Mouse (Mus musculus) cerebellum, adult 2 months (tissue): Measurements from ENCODE around the gene Cog7.

Source experiments
- CTCF ChIP-seq: fragments of 200-500 bp; IDR thresholded peaks from 2 replicates; pipeline ENCODE4 v1.5.1; 2011; ENCODE audit warnings: low read depth, mild to moderate bottlenecking, control low read depth, low read length, moderate library complexity, borderline replicate concordance; ENCODE audit not compliant: insufficient read depth
- POLR2A ChIP-seq: fragments of 200-500 bp; IDR thresholded peaks from 2 replicates; pipeline ENCODE4 v1.6.1; 2011; ENCODE audit warnings: low read length, control low read depth, borderline replicate concordance; ENCODE audit not compliant: insufficient read depth

DNA sequence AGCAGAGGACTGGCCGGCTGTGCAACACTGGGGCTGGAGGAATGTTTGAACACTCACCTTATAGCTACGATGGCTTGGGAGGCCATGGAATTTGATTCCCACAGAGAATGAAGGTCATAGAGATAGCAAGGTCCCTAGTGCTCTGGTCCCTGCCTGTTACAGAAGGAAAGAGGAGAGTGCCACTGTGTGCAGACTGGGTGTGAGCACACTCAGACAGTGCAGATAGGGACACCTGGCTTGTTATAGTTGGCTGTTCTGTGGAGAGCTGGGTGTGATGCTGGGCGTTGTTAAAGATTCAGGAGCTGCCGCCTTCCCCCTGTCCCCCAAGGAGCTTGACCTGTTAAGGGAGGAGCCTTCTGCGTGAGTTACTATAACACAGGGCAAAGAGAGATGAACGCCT is 84.8 kb downstream of the Cog7 start:
- no peak for TF ChIP-seq CTCF
- TF ChIP-seq POLR2A: no peak
